Mouse (Mus musculus): ENCODE measurements at regions not wholly inside any gene's neighbourhood (a gene's known extent, or its start where the extent isn't known, plus 50 kb on each side); places are given as distances from the start of the nearest gene placed in this dataset.
"Not testable (repeated sequence)": the region's sequence is repeated elsewhere in the genome, so short reads cannot be mapped to it uniquely, and the experiment has no call there.

DNA sequence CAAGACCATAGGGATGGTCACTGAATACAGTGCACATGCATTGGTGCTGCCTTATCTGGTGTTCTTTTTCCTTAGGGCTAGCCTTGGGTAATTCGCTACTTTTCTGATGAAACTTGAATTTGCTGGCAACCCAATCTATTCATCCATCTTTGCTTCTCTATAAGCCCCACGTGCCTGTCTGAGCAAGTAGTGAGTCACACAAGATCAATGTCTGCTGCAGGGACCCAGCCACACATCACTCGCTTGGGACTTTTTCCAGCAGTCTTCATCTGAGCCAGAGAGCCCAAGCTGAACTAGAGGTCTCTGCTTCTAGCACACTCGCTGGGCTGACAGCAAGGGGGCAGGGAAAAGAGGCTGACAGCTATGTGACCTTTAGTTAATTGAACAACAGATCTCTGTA, 464.3 kb upstream of the Nmur2 start:
- peak in 1 of 2 experiments; percentile 2 for DNase-seq

DNA sequence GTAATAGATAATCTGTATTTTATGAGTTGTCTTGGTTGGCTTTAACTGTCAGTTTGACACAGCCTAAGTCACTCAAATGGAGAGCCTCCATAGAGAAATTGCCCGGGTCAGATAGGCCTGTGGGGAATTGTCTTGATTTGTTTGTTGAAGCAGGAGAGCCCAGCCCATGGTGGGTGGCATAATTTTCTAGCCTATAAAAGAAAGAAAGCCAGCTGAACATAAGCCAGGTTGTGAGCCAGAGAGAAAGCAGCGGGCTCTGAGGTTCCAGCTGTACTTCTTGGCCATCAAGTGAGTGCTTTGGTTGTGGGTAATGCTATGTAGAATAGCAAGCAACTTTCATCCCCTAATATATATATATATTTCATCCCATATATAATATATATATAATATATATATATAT, 474.1 kb upstream of the Nmur2 start:
- DNase-seq: no peak

DNA sequence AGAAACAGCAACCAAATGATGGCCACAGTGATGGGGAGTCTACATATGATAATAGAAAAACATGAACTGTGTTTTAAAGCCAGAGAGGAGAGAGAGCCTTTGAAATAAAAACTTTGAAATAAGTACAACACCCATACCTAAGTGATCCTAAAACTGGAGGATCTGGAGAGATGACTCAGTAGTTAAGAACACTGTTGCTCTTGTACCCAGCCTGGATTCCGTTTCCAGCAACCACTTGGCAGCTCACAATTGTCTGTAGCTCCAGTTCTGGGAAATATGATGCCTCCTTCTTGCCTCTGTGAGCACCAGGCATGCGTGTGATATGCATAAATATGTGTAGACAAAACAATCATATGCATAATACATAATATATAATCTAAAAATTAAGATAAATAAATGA, 477.7 kb upstream of the Nmur2 start:
- DNase-seq: no peak

DNA sequence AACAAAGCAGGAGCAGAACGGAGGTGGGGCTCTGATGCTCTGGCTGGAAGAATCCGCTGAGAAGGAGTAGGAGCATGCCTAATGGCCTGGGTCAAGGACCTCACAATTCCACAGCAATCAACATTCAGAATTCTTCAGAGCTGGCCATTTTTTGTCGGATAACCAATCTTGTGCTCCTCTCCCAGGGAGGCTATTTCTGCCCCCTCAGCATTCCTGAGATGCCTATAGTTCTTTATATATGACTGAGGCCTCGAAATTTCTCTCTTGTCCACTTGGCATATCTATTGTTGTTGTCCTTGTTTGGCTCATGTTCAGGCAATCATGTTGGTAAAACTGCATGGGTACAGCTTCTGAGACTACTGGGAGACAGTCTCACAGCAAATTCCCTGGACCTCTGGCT, 460.5 kb upstream of the Gria1 start:
- no peak for DNase-seq

DNA sequence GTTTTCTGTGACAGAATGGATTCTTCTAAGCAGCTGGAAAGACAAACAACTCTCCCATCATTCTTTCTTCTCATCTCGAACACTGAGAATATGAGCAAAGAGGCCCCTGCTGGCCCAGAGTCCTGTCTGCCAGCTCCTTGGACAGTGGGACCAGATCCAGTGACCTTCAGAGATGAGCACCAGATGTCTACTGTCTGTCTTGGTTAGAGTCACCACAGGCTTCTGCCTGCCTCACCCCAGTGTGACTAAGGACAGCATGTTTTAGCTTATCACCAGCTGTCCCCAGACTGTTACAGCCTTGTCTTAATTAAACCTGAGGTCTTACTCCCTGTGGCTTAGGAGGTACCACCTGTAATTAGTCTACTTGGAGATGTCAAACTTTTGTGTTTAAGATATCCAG, 454.9 kb upstream of the Gria1 start:
- DNase-seq: no peak

DNA sequence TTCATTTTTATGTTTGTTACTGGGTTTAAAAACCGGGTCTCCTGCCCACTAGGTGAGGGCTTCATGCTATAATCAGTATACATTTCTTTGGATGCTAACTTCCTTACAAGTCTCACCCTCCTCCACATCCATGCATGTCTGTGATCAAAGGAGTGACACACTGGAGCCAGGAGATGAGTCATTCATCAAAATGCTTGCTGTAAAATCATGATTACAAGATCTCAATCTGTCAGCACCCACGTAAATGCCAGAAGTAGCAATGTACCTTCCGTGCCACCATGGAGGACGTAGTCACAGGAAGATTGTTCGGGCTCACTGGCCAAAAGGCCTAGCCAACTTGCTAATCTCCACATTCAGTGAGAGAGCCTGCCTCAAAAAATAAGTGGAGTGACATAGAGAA, 431.2 kb upstream of the Gria1 start:
- DNase-seq: no peak

DNA sequence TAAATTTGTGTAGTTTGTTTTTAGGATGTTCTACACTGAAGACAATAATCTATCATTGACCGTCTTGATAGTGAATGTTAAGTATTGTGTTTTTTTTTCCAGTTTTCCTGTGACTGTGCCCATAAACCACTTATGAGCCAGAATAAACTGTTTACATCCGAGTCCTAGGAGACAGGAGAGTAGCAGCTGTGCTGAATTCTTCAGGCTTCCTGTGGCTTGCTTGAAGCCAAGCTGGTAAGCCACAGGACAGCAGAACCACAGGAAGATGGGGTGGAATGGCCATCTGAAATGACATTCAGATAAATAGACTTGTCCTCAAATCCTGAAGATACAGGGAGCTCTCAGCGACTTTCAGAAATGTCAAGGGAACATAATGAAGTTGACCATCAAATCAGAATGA, 428.1 kb upstream of the Gria1 start:
- no peak for DNase-seq

DNA sequence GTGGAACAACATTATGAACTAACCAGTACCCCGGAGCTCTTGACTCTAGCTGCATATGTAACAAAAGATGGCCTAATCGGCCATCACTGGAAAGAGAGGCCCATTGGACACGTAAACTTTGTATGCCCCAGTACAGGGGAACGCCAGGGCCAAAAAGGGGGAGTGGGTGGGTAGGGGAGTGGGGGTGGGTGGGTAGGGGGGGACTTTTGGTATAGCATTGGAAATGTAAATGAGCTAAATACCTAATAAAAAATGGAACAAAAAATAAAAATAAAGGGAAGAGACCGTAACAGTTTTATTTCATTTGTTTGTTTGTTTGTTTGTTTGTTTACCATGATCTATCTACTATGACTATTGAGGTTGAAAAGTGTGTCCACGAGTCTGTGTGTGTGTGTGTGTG, 417.8 kb upstream of the Gria1 start:
- DNase-seq: not testable (repeated sequence)

DNA sequence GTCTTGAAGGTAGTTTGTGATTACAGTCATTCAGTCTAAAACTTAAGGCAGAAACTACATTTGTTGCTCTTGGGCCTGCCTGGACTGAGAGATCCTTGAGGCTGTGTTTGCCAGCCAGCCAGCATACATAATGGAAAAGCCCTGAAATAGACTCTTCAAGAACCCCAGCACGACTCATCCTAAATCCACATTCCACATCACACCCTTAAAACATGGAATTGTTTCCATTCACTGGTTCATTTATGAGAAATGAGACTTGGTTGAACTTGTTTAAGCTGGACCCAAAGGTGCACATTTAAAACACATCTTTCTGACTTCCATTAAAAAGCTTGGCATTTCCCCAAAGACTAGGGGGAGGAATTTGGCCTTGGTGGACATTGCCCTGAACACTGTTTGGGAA, 407.4 kb upstream of the Gria1 start:
- DNase-seq: no peak

DNA sequence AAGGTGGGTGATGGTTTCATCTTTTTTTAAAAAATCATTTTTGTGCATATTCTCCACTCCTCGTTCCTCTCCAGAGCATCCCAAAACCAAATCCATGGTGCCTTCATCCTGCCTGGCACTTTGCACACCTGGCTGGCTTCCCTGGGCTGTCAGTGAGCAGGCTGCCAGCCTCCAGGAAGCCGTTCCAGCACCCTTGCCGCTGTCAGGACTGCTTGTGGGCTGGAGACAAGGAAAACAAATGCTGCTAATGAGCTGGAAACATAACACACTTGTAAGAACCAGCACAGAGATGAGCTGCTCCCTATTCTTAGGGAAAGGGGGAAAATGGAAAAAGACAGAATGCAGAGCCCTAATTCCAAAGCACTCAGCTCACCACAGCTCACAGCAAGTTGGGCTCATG, 383.5 kb upstream of the Gria1 start:
- no peak for DNase-seq

DNA sequence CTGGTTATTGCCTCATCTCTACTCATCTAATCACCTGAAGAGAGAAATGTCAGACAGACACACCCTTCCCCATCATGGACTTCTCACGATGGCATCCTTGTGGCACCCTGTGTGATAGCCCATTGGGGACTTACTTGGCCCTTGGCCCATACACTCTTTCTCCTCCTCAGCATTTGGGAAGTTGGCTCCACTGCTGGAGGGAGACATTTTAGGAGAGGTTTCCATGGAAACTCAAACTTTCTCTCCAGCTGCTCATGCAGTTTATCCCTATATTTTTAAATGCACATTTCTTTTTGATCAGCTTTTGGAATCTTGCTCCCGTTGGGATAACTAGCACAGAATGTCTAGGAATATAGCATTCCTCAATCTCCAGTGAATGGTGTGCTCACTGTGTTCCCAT, 377.7 kb upstream of the Gria1 start:
- no peak for DNase-seq

DNA sequence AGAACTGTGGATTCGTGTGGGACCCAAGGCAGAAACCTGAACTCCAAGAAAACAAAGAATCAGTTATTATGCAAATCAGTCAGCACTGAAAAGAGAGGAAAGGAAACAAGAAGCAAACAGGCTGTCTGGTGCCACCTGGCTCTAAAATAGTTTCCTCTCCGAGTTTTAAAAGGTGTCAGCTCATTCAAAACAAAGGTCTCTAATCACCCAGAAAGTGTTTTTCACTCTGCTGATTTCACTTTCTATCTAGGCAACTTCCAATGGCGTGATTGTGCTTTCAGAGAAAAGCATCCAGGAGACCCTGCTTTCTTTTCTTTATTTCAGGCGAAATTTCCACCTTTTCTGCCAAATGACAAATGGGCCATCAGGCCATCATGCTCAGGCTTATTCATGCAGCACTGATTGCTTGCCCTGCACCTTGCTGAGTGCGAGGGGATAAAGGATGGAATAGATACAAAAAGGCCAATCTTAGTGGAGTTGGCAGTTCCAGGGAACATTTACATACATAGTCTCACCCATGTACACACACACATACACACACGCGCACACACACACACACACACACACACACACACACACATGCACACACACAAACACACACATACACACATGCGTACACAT, 374.5 kb upstream of the Gria1 start:
- no peak for DNase-seq

DNA sequence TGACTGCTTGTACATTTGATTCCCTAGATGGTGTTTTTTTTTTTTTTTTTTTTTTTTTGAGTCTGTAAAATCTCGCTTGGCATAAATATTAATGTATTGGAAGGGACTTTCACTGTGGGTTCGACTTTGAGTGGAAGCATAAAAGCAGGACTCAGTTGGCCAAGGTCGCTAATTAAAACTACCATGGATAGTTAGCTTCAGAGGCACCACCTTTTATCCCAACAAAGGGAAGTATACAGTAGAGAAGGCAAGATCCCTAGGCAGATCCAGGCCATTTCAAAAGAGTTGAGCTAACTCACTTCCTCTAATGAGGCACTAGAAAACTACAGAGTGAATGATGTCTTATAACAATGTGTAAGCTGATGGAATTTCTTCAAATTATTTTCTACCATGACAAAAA, 369.5 kb upstream of the Gria1 start:
- DNase-seq: no peak

Measured in thymus, postnatal 36 days (tissue).